Mouse (Mus musculus) hindbrain, embryonic 13.5 days (tissue): ENCODE measurements around the gene Syngr4. TPM values are rescaled to one million over a fixed set of nuclear protein-coding genes. Genes with fewer than 3 reads are reported as not detected.

Experiments
- ATAC-seq: fragments of 200-750 bp; cut with Nextera tagmentation; 2 replicates; pipeline ENCODE4 v1.8.0; 2017; ENCODE audit warnings: moderate TSS enrichment; ENCODE audit not compliant: low FRiP score
- H3K27ac ChIP-seq: fragments of 300-500 bp; sonication (generic); 2 replicates; pipeline ENCODE4 v1.5.1; 2015; ENCODE audit warnings: inconsistent platforms, mild to moderate bottlenecking, moderate library complexity
- H3K27me3 ChIP-seq: fragments of 300-500 bp; sonication (generic); 2 replicates; pipeline ENCODE4 v1.6.1; 2015; ENCODE audit warnings: mild to moderate bottlenecking, inconsistent platforms
- H3K36me3 ChIP-seq: fragments of 300-500 bp; sonication (generic); 2 replicates; pipeline ENCODE4 v1.6.1; 2015; ENCODE audit warnings: mild to moderate bottlenecking, inconsistent platforms
- H3K4me1 ChIP-seq: fragments of 300-500 bp; sonication (generic); replicated peaks from 2 replicates; pipeline ENCODE4 v1.6.1; 2015; ENCODE audit warnings: inconsistent platforms
- H3K4me2 ChIP-seq: fragments of 300-500 bp; sonication (generic); 2 replicates; pipeline ENCODE4 v1.6.1; 2015; ENCODE audit warnings: inconsistent platforms, mild to moderate bottlenecking, moderate library complexity
- H3K4me3 ChIP-seq: fragments of 300-500 bp; sonication (generic); 2 replicates; pipeline ENCODE4 v1.5.1; 2015; ENCODE audit warnings: mild to moderate bottlenecking, inconsistent platforms
- H3K9ac ChIP-seq: fragments of 300-500 bp; sonication (generic); 2 replicates; pipeline ENCODE4 v1.6.1; 2015; ENCODE audit warnings: mild to moderate bottlenecking, inconsistent platforms
- H3K9me3 ChIP-seq: fragments of 300-500 bp; sonication (generic); 2 replicates; pipeline ENCODE4 v1.6.1; 2016; ENCODE audit warnings: inconsistent platforms
- WGBS: fragments of 180-500 bp; shearing (Covaris S2); methylation state at CpG from one replicate; pipeline ENCODE4 v1.1.7; 2015; 5-methylcytosine and 5-hydroxymethylcytosine counted together
- polyA plus RNA-seq: library from polyadenylated mRNA; unstranded; fragments of >200 nt; fragmentation: Nextera tagmentation; extraction: Ambion mirVana; gene quantifications from 2 replicates; pipeline ENCODE4 v1.2.1, GENCODE M21; 2015

Gene Syngr4
- polyA plus RNA-seq, 1 experiment from 2014 or later = 0.17 TPM

GRCm38 (mm10) chr7:45921950-45922600 is 25.6 kb upstream of the Syngr4 start:
- peak overlapping the region; percentile 61 for H3K4me2 ChIP-seq
- 92% methylated on average over 12 of the region's 12 CpGs for WGBS
- ATAC-seq = no peak

GRCm38 (mm10) chr7:45921242-45921621 is 24.7 kb upstream of the Syngr4 start, which contains the start of gene Emp3:
Emp3 (minus strand) TSS chr7:45921404.
- Histone ChIP-seq H3K36me3 (no peaks in the 10 kb centered on the region), H3K4me2 (peak within 1 kb of the TSS; percentile 32), H3K4me1 (peaks cover 31% of the 10 kb centered on the region), H3K9me3 (no peaks in the 10 kb centered on the region), H3K9ac (peak within 1 kb of the TSS; percentile 58; the same call in 1 of the 2 replicates), H3K27me3 (peaks cover 16% of the 10 kb centered on the region; the same call in 1 of the 2 replicates), H3K27ac (no peak within 1 kb of the TSS), H3K4me3 (peak within 1 kb of the TSS; percentile 11)
- no peak for ATAC-seq
- 59% methylated on average over 9 of the region's 9 CpGs for WGBS

More at GRCm38 (mm10) chr7:45921950-45922600, 25.6 kb upstream of the Syngr4 start:
- no peak overlapping the region; the same call in 1 of the 2 replicates for H3K4me3 ChIP-seq
- no peaks in the 10 kb centered on the region; the same call in 1 of the 2 replicates for H3K36me3 ChIP-seq
- H3K9me3 ChIP-seq = no peaks in the 10 kb centered on the region
- H3K4me1 ChIP-seq = peaks cover 23% of the 10 kb centered on the region
- peak overlapping the region; percentile 58 for H3K9ac ChIP-seq
- peaks cover 23% of the 10 kb centered on the region for H3K27me3 ChIP-seq
- H3K27ac ChIP-seq = peak overlapping the region; percentile 86

- Histone ChIP-seq H3K27ac (no peak overlapping the region), H3K36me3 (no peaks in the 10 kb centered on the region), H3K4me3 (peak overlapping the region; percentile 11), H3K27me3 (peaks cover 14% of the 10 kb centered on the region; the same call in 1 of the 2 replicates), H3K4me1 (peaks cover 36% of the 10 kb centered on the region), H3K9ac (peak overlapping the region; percentile 35; the same call in 1 of the 2 replicates), H3K9me3 (no peaks in the 10 kb centered on the region), H3K4me2 (peak overlapping the region; percentile 32)
- no peak for ATAC-seq
- 58% methylated on average over 9 of the region's 9 CpGs for WGBS
Measured at GRCm38 (mm10) chr7:45920583-45921241, 24.2 kb upstream of the Syngr4 start.

- WGBS = 84% methylated on average over 4 of the region's 4 CpGs
- peaks cover 36% of the 10 kb centered on the region for H3K4me1 ChIP-seq
- no peaks in the 10 kb centered on the region for H3K9me3 ChIP-seq
- H3K9ac ChIP-seq = no peak overlapping the region
- ATAC-seq = no peak
- no peak overlapping the region for H3K4me3 ChIP-seq
- no peak overlapping the region for H3K27ac ChIP-seq
- H3K36me3 ChIP-seq = no peaks in the 10 kb centered on the region
- H3K4me2 ChIP-seq = peak overlapping the region; percentile 32; the same call in 1 of the 2 replicates
- peaks cover 14% of the 10 kb centered on the region; the same call in 1 of the 2 replicates for H3K27me3 ChIP-seq
Measured at GRCm38 (mm10) chr7:45919761-45920160, 23.2 kb upstream of the Syngr4 start.

GRCm38 (mm10) chr7:45919083-45919671 is 22.7 kb upstream of the Syngr4 start:
- Histone ChIP-seq H3K4me1 (peaks cover 35% of the 10 kb centered on the region), H3K27ac (no peak overlapping the region), H3K9me3 (no peaks in the 10 kb centered on the region), H3K36me3 (no peaks in the 10 kb centered on the region), H3K9ac (no peak overlapping the region), H3K4me3 (no peak overlapping the region), H3K27me3 (peaks cover 14% of the 10 kb centered on the region; the same call in 1 of the 2 replicates), H3K4me2 (no peak overlapping the region)
- WGBS = 67% methylated on average over 14 of the region's 14 CpGs
- ATAC-seq = no peak

GRCm38 (mm10) chr7:45917926-45918325 is 21.4 kb upstream of the Syngr4 start:
- H3K9me3 ChIP-seq = no peaks in the 10 kb centered on the region
- ATAC-seq = no peak
- WGBS = 86% methylated on average over 15 of the region's 15 CpGs
- H3K9ac ChIP-seq = peak overlapping the region; percentile 56; the same call in 1 of the 2 replicates
- H3K4me2 ChIP-seq = no peak overlapping the region
- peaks cover 3% of the 10 kb centered on the region; the same call in 1 of the 2 replicates for H3K36me3 ChIP-seq
- H3K27me3 ChIP-seq = peaks cover 14% of the 10 kb centered on the region; the same call in 1 of the 2 replicates
- H3K4me1 ChIP-seq = peaks cover 30% of the 10 kb centered on the region
- no peak overlapping the region for H3K4me3 ChIP-seq
- peak overlapping the region; percentile 91; the same call in 1 of the 2 replicates for H3K27ac ChIP-seq

GRCm38 (mm10) chr7:45917004-45917704 is 20.6 kb upstream of the Syngr4 start:
- Histone ChIP-seq H3K27me3 (peaks cover 14% of the 10 kb centered on the region; the same call in 1 of the 2 replicates), H3K4me3 (peak overlapping the region; percentile 31), H3K27ac (peak overlapping the region; percentile 91), H3K9me3 (no peaks in the 10 kb centered on the region), H3K9ac (peak overlapping the region; percentile 56), H3K36me3 (peaks cover 7% of the 10 kb centered on the region; the same call in 1 of the 2 replicates), H3K4me2 (peak overlapping the region; percentile 49), H3K4me1 (peaks cover 22% of the 10 kb centered on the region)
- peak; percentile 38; the same call in 1 of the 2 replicates for ATAC-seq
- WGBS = 28% methylated on average over 13 of the region's 13 CpGs

- peak overlapping the region; percentile 56 for H3K9ac ChIP-seq
- peaks cover 8% of the 10 kb centered on the region for H3K36me3 ChIP-seq
- peaks cover 21% of the 10 kb centered on the region for H3K4me1 ChIP-seq
- peaks cover 14% of the 10 kb centered on the region; the same call in 1 of the 2 replicates for H3K27me3 ChIP-seq
- peak overlapping the region; percentile 49 for H3K4me2 ChIP-seq
- ATAC-seq = peak; percentile 87
- peak overlapping the region; percentile 91 for H3K27ac ChIP-seq
- H3K9me3 ChIP-seq = no peaks in the 10 kb centered on the region
- peak overlapping the region; percentile 31 for H3K4me3 ChIP-seq
- 34% methylated on average over 26 of the region's 26 CpGs for WGBS
Measured at GRCm38 (mm10) chr7:45916056-45917003, 19.8 kb upstream of the Syngr4 start.

- H3K9me3 ChIP-seq = no peaks in the 10 kb centered on the region
- 96% methylated on average over 5 of the region's 5 CpGs for WGBS
- H3K9ac ChIP-seq = 0 out of 2 replicates have a peak overlapping the region, but pooled peaks have one; percentile 15
- H3K4me3 ChIP-seq = no peak overlapping the region
- H3K4me1 ChIP-seq = peaks cover 21% of the 10 kb centered on the region
- 0 out of 2 replicates have a peak, but pooled peaks cover 4% of the 10 kb centered on the region for H3K27me3 ChIP-seq
- no peak overlapping the region for H3K4me2 ChIP-seq
- H3K27ac ChIP-seq = no peak overlapping the region
- peaks cover 19% of the 10 kb centered on the region for H3K36me3 ChIP-seq
- ATAC-seq = no peak
Measured at GRCm38 (mm10) chr7:45915011-45915410, 18.5 kb upstream of the Syngr4 start.

- no peak overlapping the region for H3K4me2 ChIP-seq
- peaks cover 21% of the 10 kb centered on the region for H3K4me1 ChIP-seq
- no peak overlapping the region for H3K27ac ChIP-seq
- 90% methylated on average over 6 of the region's 6 CpGs for WGBS
- H3K9me3 ChIP-seq = no peaks in the 10 kb centered on the region
- H3K27me3 ChIP-seq = 0 out of 2 replicates have a peak, but pooled peaks cover under 1% of the 10 kb centered on the region
- ATAC-seq = no peak
- peaks cover 29% of the 10 kb centered on the region for H3K36me3 ChIP-seq
- H3K4me3 ChIP-seq = no peak overlapping the region
- no peak overlapping the region for H3K9ac ChIP-seq
Measured at GRCm38 (mm10) chr7:45914067-45914466, 17.6 kb upstream of the Syngr4 start.

GRCm38 (mm10) chr7:45909145-45909544 is 12.6 kb upstream of the Syngr4 start:
- no peak overlapping the region for H3K27ac ChIP-seq
- no peaks in the 10 kb centered on the region for H3K4me1 ChIP-seq
- ATAC-seq = no peak
- H3K4me3 ChIP-seq = no peak overlapping the region
- H3K4me2 ChIP-seq = no peak overlapping the region
- H3K9me3 ChIP-seq = no peaks in the 10 kb centered on the region
- H3K9ac ChIP-seq = no peak overlapping the region
- WGBS = 96% methylated on average over 16 of the region's 16 CpGs
- H3K36me3 ChIP-seq = peaks cover 40% of the 10 kb centered on the region
- no peaks in the 10 kb centered on the region for H3K27me3 ChIP-seq
